Mouse (Mus musculus) stomach, postnatal 0 days (tissue): Measurements from ENCODE around the gene Prkaa2.

Source experiments
- CTCF ChIP-seq: IDR thresholded peaks from 2 replicates; pipeline ENCODE4 v1.5.1; 2016; ENCODE audit warnings: antibody characterized with exemption, low read depth, mild to moderate bottlenecking, moderate library complexity
- EP300 ChIP-seq: optimal IDR thresholded peaks from 2 replicates; pipeline ENCODE3; 2016; ENCODE audit warnings: antibody characterized with exemption

DNA sequence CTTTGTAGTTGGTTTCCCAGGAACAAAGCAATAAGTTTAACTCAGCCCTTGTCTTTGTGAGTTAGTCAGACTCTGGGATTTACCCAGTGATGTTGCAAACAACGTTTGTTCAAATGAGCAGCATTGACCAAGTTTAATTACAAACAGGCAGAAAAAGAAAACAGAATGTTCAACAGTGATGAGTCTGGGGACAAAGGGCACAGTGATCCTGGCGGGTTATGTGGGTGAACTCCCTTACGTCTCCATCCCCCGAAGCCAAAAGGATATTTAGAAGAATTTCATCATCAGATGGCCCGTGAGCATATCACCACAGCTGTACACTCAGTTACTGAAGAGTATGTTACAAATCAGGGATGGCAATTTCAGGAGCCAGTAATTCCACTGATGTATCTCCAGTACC, 110.0 kb downstream of the Prkaa2 start:
- TF ChIP-seq CTCF (no peak), EP300 (no peak)
